Mouse (Mus musculus) lung, postnatal 0 days (tissue): ENCODE data around the gene Mrln. TPM values are rescaled to one million over a fixed set of nuclear protein-coding genes. Genes with fewer than 3 reads are reported as not detected.

Experiments used
- ATAC-seq: fragments of 200-750 bp; cut with Nextera tagmentation; 2 replicates; pipeline ENCODE4 v1.8.0; 2017; ENCODE audit warnings: moderate library complexity
- DNase-seq: peaks from one replicate; pipeline ENCODE4 v3.0.0-alpha.2; 2016; ENCODE audit warnings: low spot score
- H3K27ac ChIP-seq: fragments of 300-500 bp; sonication (generic); 2 replicates; pipeline ENCODE4 v1.5.1; 2014; ENCODE audit warnings: antibody characterized with exemption, mild to moderate bottlenecking, low read length, mixed read lengths
- H3K27me3 ChIP-seq: fragments of 300-500 bp; sonication (generic); replicated peaks from 2 replicates; pipeline ENCODE4 v1.6.1; 2014; ENCODE audit warnings: low read length, mixed read lengths; ENCODE audit not compliant: insufficient read depth
- H3K36me3 ChIP-seq: fragments of 300-500 bp; sonication (generic); 2 replicates; pipeline ENCODE4 v1.6.1; 2014; ENCODE audit warnings: low read length, mixed read lengths; ENCODE audit not compliant: insufficient read depth
- H3K4me1 ChIP-seq: fragments of 300-500 bp; sonication (generic); 2 replicates; pipeline ENCODE4 v1.6.1; 2014; ENCODE audit warnings: antibody characterized with exemption, low read depth, low read length, mixed read lengths; ENCODE audit not compliant: insufficient read depth
- H3K4me2 ChIP-seq: fragments of 300-500 bp; sonication (generic); replicated peaks from 2 replicates; pipeline ENCODE4 v1.6.1; 2014; ENCODE audit warnings: low read depth, mild to moderate bottlenecking, low read length, moderate library complexity, mixed read lengths
- H3K4me3 ChIP-seq: fragments of 300-500 bp; sonication (generic); 2 replicates; pipeline ENCODE4 v1.5.1; 2014; ENCODE audit warnings: low read depth, low read length
- H3K9ac ChIP-seq: fragments of 300-500 bp; sonication (generic); replicated peaks from 2 replicates; pipeline ENCODE4 v1.6.1; 2014; ENCODE audit warnings: low read depth, mild to moderate bottlenecking
- H3K9me3 ChIP-seq: fragments of 300-500 bp; sonication (generic); 2 replicates; pipeline ENCODE4 v1.6.1; 2016; ENCODE audit warnings: low read length, mixed read lengths
- CTCF ChIP-seq: IDR thresholded peaks from 2 replicates; pipeline ENCODE4 v1.5.1; 2016; ENCODE audit warnings: antibody characterized with exemption, mild to moderate bottlenecking
- EP300 ChIP-seq: IDR thresholded peaks from 2 replicates; pipeline ENCODE4 v1.6.1; 2016; ENCODE audit warnings: antibody characterized with exemption, mild to moderate bottlenecking, control low read depth
- WGBS: fragments of 180-500 bp; shearing (Covaris S2); extraction: QIAGEN DNeasy Blood & Tissue Kit; methylation state at CpG from one replicate; pipeline ENCODE4 v1.1.7; 2014; 5-methylcytosine and 5-hydroxymethylcytosine counted together
- polyA plus RNA-seq: library from polyadenylated mRNA; unstranded; fragments of >200 nt; fragmentation: Nextera tagmentation; extraction: Ambion mirVana; gene quantifications from 2 replicates; pipeline ENCODE4 v1.2.1, GENCODE M21; 2015

The Mrln gene
- polyA plus RNA-seq, 1 experiment from 2014 or later = 1.8 TPM

- no peak overlapping the region for H3K4me3 ChIP-seq
- no peak overlapping the region for H3K27ac ChIP-seq
- ATAC-seq (no peak), DNase-seq (peak; percentile 47)
- TF ChIP-seq EP300 = no peak
- no peak for TF ChIP-seq CTCF
- no peaks in the 10 kb centered on the region for H3K36me3 ChIP-seq
- 68% methylated on average over 6 of the region's 6 CpGs for whole genome bisulfite sequencing
- H3K4me2 ChIP-seq = no peak overlapping the region
- H3K27me3 ChIP-seq = no peaks in the 10 kb centered on the region
- H3K4me1 ChIP-seq = peaks cover 7% of the 10 kb centered on the region; the same call in 1 of the 2 replicates
- H3K9ac ChIP-seq = no peak overlapping the region
- no peaks in the 10 kb centered on the region for H3K9me3 ChIP-seq
Measured at GRCm38 (mm10) chr10:70224571-70224970, 20.1 kb downstream of the Mrln start.

- Histone ChIP-seq H3K9me3 (no peaks in the 10 kb centered on the region), H3K9ac (no peak overlapping the region), H3K4me2 (no peak overlapping the region), H3K4me3 (no peak overlapping the region), H3K27me3 (no peaks in the 10 kb centered on the region), H3K4me1 (peaks cover 7% of the 10 kb centered on the region; the same call in 1 of the 2 replicates), H3K36me3 (no peaks in the 10 kb centered on the region), H3K27ac (no peak overlapping the region)
- WGBS = 38% methylated on average over 6 of the region's 6 CpGs
- DNase-seq (peak; percentile 88), ATAC-seq (peak; percentile 66)
- TF ChIP-seq EP300 (peak; percentile 85), CTCF (peak; percentile 31)
Measured at GRCm38 (mm10) chr10:70225760-70226159, 21.3 kb downstream of the Mrln start.

- Histone ChIP-seq H3K4me1 (peaks cover 7% of the 10 kb centered on the region; the same call in 1 of the 2 replicates), H3K9me3 (no peaks in the 10 kb centered on the region), H3K9ac (no peak overlapping the region), H3K27me3 (no peaks in the 10 kb centered on the region), H3K27ac (peak overlapping the region; percentile 47; the same call in 1 of the 2 replicates), H3K4me2 (no peak overlapping the region), H3K4me3 (no peak overlapping the region), H3K36me3 (no peaks in the 10 kb centered on the region)
- TF ChIP-seq CTCF = no peak
- TF ChIP-seq EP300 = peak; percentile 83; the same call in 1 of the 2 replicates
- peak; percentile 91 for ATAC-seq
- peak; percentile 94 for DNase-seq
Measured at GRCm38 (mm10) chr10:70226608-70227007, 22.1 kb downstream of the Mrln start.

- Histone ChIP-seq H3K4me1 (peaks cover under 1% of the 10 kb centered on the region; the same call in 1 of the 2 replicates), H3K9ac (no peak overlapping the region), H3K4me3 (no peak overlapping the region), H3K27me3 (no peaks in the 10 kb centered on the region), H3K9me3 (no peaks in the 10 kb centered on the region), H3K27ac (no peak overlapping the region), H3K36me3 (no peaks in the 10 kb centered on the region), H3K4me2 (no peak overlapping the region)
- 62% methylated on average over 6 of the region's 6 CpGs for WGBS
- no peak for TF ChIP-seq EP300
- no peak for TF ChIP-seq CTCF
- ATAC-seq (no peak), DNase-seq (no peak)
Measured at GRCm38 (mm10) chr10:70230352-70230751, 25.9 kb downstream of the Mrln start.

GRCm38 (mm10) chr10:70237936-70238335 lies 33.5 kb downstream of the Mrln start:
- ATAC-seq (no peak), DNase-seq (no peak)
- H3K9me3 ChIP-seq = no peaks in the 10 kb centered on the region
- H3K4me2 ChIP-seq = no peak overlapping the region
- no peaks in the 10 kb centered on the region for H3K4me1 ChIP-seq
- H3K36me3 ChIP-seq = no peaks in the 10 kb centered on the region
- no peak overlapping the region for H3K27ac ChIP-seq
- H3K9ac ChIP-seq = no peak overlapping the region
- WGBS = 40% methylated on average over 2 of the region's 2 CpGs
- H3K4me3 ChIP-seq = no peak overlapping the region
- H3K27me3 ChIP-seq = no peaks in the 10 kb centered on the region
- TF ChIP-seq CTCF = no peak

- Histone ChIP-seq H3K4me2 (no peak overlapping the region), H3K27me3 (no peaks in the 10 kb centered on the region), H3K36me3 (no peaks in the 10 kb centered on the region), H3K9ac (no peak overlapping the region), H3K9me3 (no peaks in the 10 kb centered on the region), H3K4me3 (no peak overlapping the region), H3K27ac (no peak overlapping the region), H3K4me1 (peaks cover 9% of the 10 kb centered on the region; the same call in 1 of the 2 replicates)
- ATAC-seq = peak; percentile 48
- WGBS = 47% methylated on average over 8 of the region's 8 CpGs
- peak; percentile 81 for DNase-seq
- TF ChIP-seq CTCF (no peak), EP300 (no peak)
Measured at GRCm38 (mm10) chr10:70242751-70243444, 38.4 kb downstream of the Mrln start.
